Mouse (Mus musculus): ENCODE results near the gene Cyp1a2. TPM values are rescaled to one million over a fixed set of nuclear protein-coding genes. Genes with fewer than 3 reads are reported as not detected.

Cyp1a2 gene
- polyA plus RNA-seq, 1 experiment from 2014 or later, result not detected

DNA sequence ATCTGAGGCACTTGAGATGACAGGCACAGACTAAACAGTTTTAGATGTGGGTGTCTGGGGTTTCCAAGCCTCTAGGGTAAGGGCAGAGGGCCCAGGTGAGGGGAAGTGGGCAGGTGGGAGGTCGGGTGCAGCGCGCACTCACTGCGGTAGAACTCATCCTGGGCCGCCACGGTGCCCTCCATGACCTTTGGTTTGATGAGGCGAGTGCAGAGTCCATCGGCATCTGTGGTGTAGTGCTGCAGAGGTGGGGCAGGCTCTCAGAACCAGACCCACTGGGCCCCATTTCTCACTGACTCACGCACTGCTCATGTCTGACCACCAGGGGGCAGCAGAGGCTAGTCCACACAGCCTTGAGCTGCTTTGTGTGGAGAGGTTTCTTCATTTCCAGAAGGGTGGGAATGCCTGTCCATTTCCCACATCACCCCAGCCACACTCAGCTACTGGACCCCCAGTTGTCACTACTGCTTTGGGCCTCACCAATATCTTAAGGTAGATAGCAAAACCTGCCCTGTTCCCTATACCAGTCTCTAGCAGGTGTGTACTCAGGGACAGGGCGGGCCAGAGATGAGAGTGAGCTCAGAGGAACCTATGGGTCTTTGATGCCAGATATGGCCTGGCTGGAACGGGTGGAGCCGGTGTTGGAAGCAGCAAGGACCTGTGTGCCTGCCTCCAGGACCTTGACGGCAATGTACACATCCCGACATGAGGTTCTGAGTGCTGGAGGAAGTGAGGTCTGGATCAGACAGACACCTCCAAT lies 54.2 kb downstream of the Cyp1a2 start:
- Histone ChIP-seq H3K27me3 (replicated peaks) (no peaks in the 10 kb centered on the region), H3K4me1 (peaks cover 15% of the 10 kb centered on the region), H3K4me2 (no peak overlapping the region), H3K9me3 (replicated peaks) (no peaks in the 10 kb centered on the region), H3K27ac (replicated peaks) (no peak overlapping the region), H3K4me3 (replicated peaks) (no peak overlapping the region), H3K36me3 (peaks cover 75% of the 10 kb centered on the region), H3K9ac (replicated peaks) (no peak overlapping the region)
- ATAC-seq (ENCODE audit: low FRiP score), result peak; percentile 43; the same call in 1 of the 2 replicates
- 64% methylated on average over 14 of the region's 14 CpGs for WGBS

DNA sequence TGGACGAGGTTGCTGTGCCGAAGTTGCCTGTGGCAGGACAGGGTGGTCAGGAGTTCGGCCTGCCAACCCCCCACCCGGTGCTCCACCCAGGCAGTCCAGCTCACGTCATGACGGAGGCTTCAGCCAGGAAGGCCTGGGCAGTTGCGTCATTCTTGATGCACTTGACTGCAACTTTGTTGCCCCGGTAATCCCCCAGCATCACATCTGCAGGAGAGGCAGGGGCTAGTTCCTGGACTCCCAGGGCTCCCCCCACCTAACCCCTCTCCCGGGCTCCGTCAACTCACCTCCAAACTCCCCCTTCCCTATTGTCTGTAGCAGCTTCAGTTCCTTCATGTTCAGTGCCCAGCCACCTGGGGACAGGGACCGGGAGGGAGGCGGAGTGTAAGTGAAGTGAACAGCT lies 54.8 kb downstream of the Cyp1a2 start:
- H3K4me2 ChIP-seq, result no peak overlapping the region
- no peak for ATAC-seq (ENCODE audit: low FRiP score)
- no peaks in the 10 kb centered on the region for H3K9me3 ChIP-seq (replicated peaks)
- no peak overlapping the region for H3K9ac ChIP-seq (replicated peaks)
- H3K27me3 ChIP-seq (replicated peaks), result no peaks in the 10 kb centered on the region
- WGBS, result 95% methylated on average over 12 of the region's 12 CpGs
- H3K4me3 ChIP-seq (replicated peaks), result no peak overlapping the region
- peaks cover 78% of the 10 kb centered on the region for H3K36me3 ChIP-seq
- peaks cover 9% of the 10 kb centered on the region for H3K4me1 ChIP-seq
- no peak overlapping the region for H3K27ac ChIP-seq (replicated peaks)

DNA sequence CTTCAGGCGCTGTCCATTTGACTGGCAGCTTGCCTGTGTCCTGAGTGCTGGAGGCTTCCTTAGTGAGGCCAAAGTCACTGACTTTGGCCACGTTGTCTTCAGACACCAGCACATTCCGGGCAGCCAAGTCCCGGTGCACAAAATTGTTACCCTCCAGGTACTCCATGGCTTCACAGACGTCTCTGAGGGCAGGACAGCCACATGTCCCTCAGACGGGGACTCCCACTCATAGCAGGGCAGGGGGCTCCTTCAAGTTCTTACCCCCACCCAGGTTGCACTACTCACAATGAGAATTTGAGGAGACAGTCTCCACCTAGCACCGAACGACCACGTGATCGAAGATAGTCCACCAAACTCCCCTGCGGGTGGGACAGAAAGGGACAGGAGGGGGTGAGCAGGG lies 55.6 kb downstream of the Cyp1a2 start:
- H3K9ac ChIP-seq (replicated peaks), result no peak overlapping the region
- peaks cover 78% of the 10 kb centered on the region for H3K36me3 ChIP-seq
- H3K9me3 ChIP-seq (replicated peaks), result no peaks in the 10 kb centered on the region
- H3K4me2 ChIP-seq, result no peak overlapping the region
- no peak overlapping the region for H3K4me3 ChIP-seq (replicated peaks)
- no peaks in the 10 kb centered on the region for H3K27me3 ChIP-seq (replicated peaks)
- no peak for ATAC-seq (ENCODE audit: low FRiP score)
- 95% methylated on average over 11 of the region's 11 CpGs for WGBS
- no peak overlapping the region for H3K27ac ChIP-seq (replicated peaks)
- H3K4me1 ChIP-seq, result 0 out of 2 replicates have a peak, but pooled peaks cover 3% of the 10 kb centered on the region

DNA sequence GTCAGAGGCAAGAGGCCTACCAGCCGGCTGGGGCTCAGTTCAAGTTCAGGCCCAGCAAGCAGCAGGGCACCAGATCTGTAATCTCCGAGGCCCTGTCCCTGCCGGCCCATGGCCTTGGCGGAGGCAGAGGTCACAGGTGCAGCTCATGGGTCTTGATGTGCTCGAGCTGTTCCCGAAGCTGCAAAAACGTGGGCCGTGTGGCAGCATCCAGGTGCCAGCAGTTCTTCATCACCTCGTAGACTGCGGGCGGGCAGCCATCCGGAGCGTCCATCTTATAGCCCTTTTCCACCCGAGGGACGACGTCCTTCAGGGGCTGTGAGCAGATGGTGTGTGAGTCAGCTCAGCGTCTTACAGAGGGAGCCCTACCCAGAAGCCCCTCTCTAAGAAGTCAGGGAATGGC lies 56.3 kb downstream of the Cyp1a2 start:
- no peak for ATAC-seq (ENCODE audit: low FRiP score)
- no peaks in the 10 kb centered on the region for H3K9me3 ChIP-seq (replicated peaks)
- peaks cover 78% of the 10 kb centered on the region for H3K36me3 ChIP-seq
- H3K27ac ChIP-seq (replicated peaks), result no peak overlapping the region
- no peak overlapping the region for H3K4me2 ChIP-seq
- WGBS, result 91% methylated on average over 17 of the region's 17 CpGs
- no peaks in the 10 kb centered on the region for H3K27me3 ChIP-seq (replicated peaks)
- no peak overlapping the region for H3K9ac ChIP-seq (replicated peaks)
- H3K4me1 ChIP-seq, result 0 out of 2 replicates have a peak, but pooled peaks cover 3% of the 10 kb centered on the region
- no peak overlapping the region for H3K4me3 ChIP-seq (replicated peaks)

Other genes starting within 250 kb of the Cyp1a2 start
- gene Ppcdc, start 243.6 kb downstream of the Cyp1a2 start, polyA plus RNA-seq (2015; fragmentation: Nextera tagmentation; extraction: Ambion mirVana), result 18.4 and 22.7 TPM in 2 replicates
- gene Scamp5, start 215.6 kb downstream of the Cyp1a2 start, polyA plus RNA-seq (2015; fragmentation: Nextera tagmentation; extraction: Ambion mirVana), result 91.1 and 112 TPM in 2 replicates
- 17.4 and 23.5 TPM in 2 replicates for gene Rpp25, start 179.7 kb downstream of the Cyp1a2 start, polyA plus RNA-seq (2015; fragmentation: Nextera tagmentation; extraction: Ambion mirVana)
- gene Cox5a, start 162.4 kb downstream of the Cyp1a2 start, polyA plus RNA-seq (2015; fragmentation: Nextera tagmentation; extraction: Ambion mirVana), result 949 and 1,085 TPM in 2 replicates
- 22.3 and 23.8 TPM in 2 replicates for gene Fam219b, start 146.2 kb downstream of the Cyp1a2 start, polyA plus RNA-seq (2015; fragmentation: Nextera tagmentation; extraction: Ambion mirVana)
- 75.8 and 81.7 TPM in 2 replicates for gene Mpi, start 130.9 kb downstream of the Cyp1a2 start, polyA plus RNA-seq (2015; fragmentation: Nextera tagmentation; extraction: Ambion mirVana)
- 43.5 and 48.5 TPM in 2 replicates for gene Scamp2, start 122.8 kb downstream of the Cyp1a2 start, polyA plus RNA-seq (2015; fragmentation: Nextera tagmentation; extraction: Ambion mirVana)
- gene Ulk3, start 94.3 kb downstream of the Cyp1a2 start, polyA plus RNA-seq (2015; fragmentation: Nextera tagmentation; extraction: Ambion mirVana), result 32.1 and 36.5 TPM in 2 replicates
- gene Cplx3, start 77.4 kb downstream of the Cyp1a2 start, polyA plus RNA-seq (2015; fragmentation: Nextera tagmentation; extraction: Ambion mirVana), result 0.11 and 0.23 TPM in 2 replicates
- gene Lman1l, start 62.9 kb downstream of the Cyp1a2 start, polyA plus RNA-seq (2015; fragmentation: Nextera tagmentation; extraction: Ambion mirVana), result not detected in 2 replicates
- gene Csk, start 30.1 kb downstream of the Cyp1a2 start, polyA plus RNA-seq (2015; fragmentation: Nextera tagmentation; extraction: Ambion mirVana), result 43.1 and 50.0 TPM in 2 replicates
- gene Cyp1a1, start 4.2 kb upstream of the Cyp1a2 start, polyA plus RNA-seq (2015; fragmentation: Nextera tagmentation; extraction: Ambion mirVana), result 0.09 and 0.12 TPM in 2 replicates
- 27.6 and 29.4 TPM in 2 replicates for gene Edc3, start 24.8 kb upstream of the Cyp1a2 start, polyA plus RNA-seq (2015; fragmentation: Nextera tagmentation; extraction: Ambion mirVana)
- 63.6 and 65.7 TPM in 2 replicates for gene Clk3, start 82.2 kb upstream of the Cyp1a2 start, polyA plus RNA-seq (2015; fragmentation: Nextera tagmentation; extraction: Ambion mirVana)
- 6.7 and 8.9 TPM in 2 replicates for gene Arid3b, start 153.1 kb upstream of the Cyp1a2 start, polyA plus RNA-seq (2015; fragmentation: Nextera tagmentation; extraction: Ambion mirVana)
- gene Ubl7, start 227.3 kb upstream of the Cyp1a2 start, polyA plus RNA-seq (2015; fragmentation: Nextera tagmentation; extraction: Ambion mirVana), result 158 and 175 TPM in 2 replicates